Mouse (Mus musculus) kidney, postnatal 36 days (tissue): Measurements from ENCODE around the gene Olfr390.

Source experiments
- DNase-seq, 2 experiments: peaks; one replicate each; pipeline ENCODE4 v3.0.0; 2021 to 2022; ENCODE audit warnings: mixed read lengths in 2 of 2

The Olfr390 gene

GRCm38 (mm10) chr11:73782664-73783063 lies at the start of gene Olfr390:
TSS of gene Olfr390 (plus strand) at chr11:73782964.
- no peak for DNase-seq

- no peak for DNase-seq
These were observed 23.6 kb upstream of the Olfr390 start for GRCm38 (mm10) chr11:73759115-73759514.

GRCm38 (mm10) chr11:73780613-73781012 lies 2.2 kb upstream of the Olfr390 start, which contains the start of gene Olfr389:
TSS of gene Olfr389 (minus strand) at chr11:73780713.
- no peak for DNase-seq

GRCm38 (mm10) chr11:73802952-73803351 lies 20.2 kb downstream of the Olfr390 start, which contains the start of gene Olfr391-ps:
TSS of gene Olfr391-ps (minus strand) at chr11:73803052.
- DNase-seq = no peak

GRCm38 (mm10) chr11:73816949-73817348 lies 34.2 kb downstream of the Olfr390 start, which contains the start of gene Olfr392:
TSS of gene Olfr392 (minus strand) at chr11:73817049.
- no peak for DNase-seq
